Mouse (Mus musculus) natural killer cell, adult 2 months (primary cell): ENCODE measurements around the gene Brd4.

Source experiments
- DNase-seq, 2 experiments: peaks; one replicate each; pipeline ENCODE4 v3.0.0; 2022; ENCODE audit warnings: low spot score in 2 of 2

The Brd4 gene

GRCm38 (mm10) chr17:32166687-32167086 is 117.8 kb downstream of the Brd4 start, which contains the start of gene Notch3:
Gene Notch3, minus strand, starts transcription at chr17:32166852.
- no peak for DNase-seq

GRCm38 (mm10) chr17:32165803-32166595 is 118.5 kb downstream of the Brd4 start:
- no peak for DNase-seq

- DNase-seq, result no peak
These were observed 119.2 kb downstream of the Brd4 start for GRCm38 (mm10) chr17:32165266-32165802.

GRCm38 (mm10) chr17:32164780-32165179 is 119.7 kb downstream of the Brd4 start:
- DNase-seq, result no peak

- peak in 1 of 2 experiments; percentile 67 for DNase-seq
These were observed 120.4 kb downstream of the Brd4 start for GRCm38 (mm10) chr17:32163910-32164650.

- DNase-seq, result peak in 1 of 2 experiments; percentile 49
These were observed 122.2 kb downstream of the Brd4 start for GRCm38 (mm10) chr17:32162112-32162850.

GRCm38 (mm10) chr17:32160882-32161281 is 123.6 kb downstream of the Brd4 start:
- DNase-seq, result no peak

- DNase-seq, result no peak
These were observed 125.7 kb downstream of the Brd4 start for GRCm38 (mm10) chr17:32158841-32159240.

- DNase-seq, result no peak
These were observed 137.8 kb downstream of the Brd4 start for GRCm38 (mm10) chr17:32146718-32147117.
